Mouse (Mus musculus): ENCODE measurements at regions not wholly inside any gene's neighbourhood (a gene's known extent, or its start where the extent isn't known, plus 50 kb on each side); places are given as distances from the start of the nearest gene placed in this dataset.

GRCm38 (mm10) chr19:33079959-33080358, 312.1 kb downstream of the Rnls start:
- H3K4me3 ChIP-seq (ENCODE audit: low read depth, low read length): no peak overlapping the region
- no peak for ATAC-seq
- no peaks in the 10 kb centered on the region for H3K9me3 ChIP-seq (ENCODE audit: low read length)
- H3K27ac ChIP-seq (ENCODE audit: low read depth, low read length): no peak overlapping the region
- no peak for TF ChIP-seq CTCF (IDR thresholded peaks at IDR 0.05; ENCODE audit: low read depth)
- no peaks in the 10 kb centered on the region for H3K36me3 ChIP-seq (ENCODE audit: insufficient read depth)
- no peaks in the 10 kb centered on the region for H3K27me3 ChIP-seq (ENCODE audit: insufficient read depth, low read length)
- H3K9ac ChIP-seq: no peak overlapping the region
- no peak overlapping the region for H3K4me2 ChIP-seq (ENCODE audit: low read depth)
- DNase-seq: no peak
- H3K4me1 ChIP-seq (ENCODE audit: insufficient read depth): no peaks in the 10 kb centered on the region
- 81% methylated on average over 2 of the region's 2 CpGs for WGBS

GRCm38 (mm10) chr19:33081493-33081892, 310.6 kb downstream of the Rnls start:
- Histone ChIP-seq H3K9me3 (ENCODE audit: low read length) (no peaks in the 10 kb centered on the region), H3K36me3 (ENCODE audit: insufficient read depth) (no peaks in the 10 kb centered on the region), H3K27ac (ENCODE audit: low read depth, low read length) (no peak overlapping the region), H3K4me2 (ENCODE audit: low read depth) (no peak overlapping the region), H3K4me1 (ENCODE audit: insufficient read depth) (no peaks in the 10 kb centered on the region), H3K9ac (no peak overlapping the region), H3K27me3 (ENCODE audit: insufficient read depth, low read length) (no peaks in the 10 kb centered on the region), H3K4me3 (ENCODE audit: low read depth, low read length) (no peak overlapping the region)
- ATAC-seq (no peak), DNase-seq (no peak)
- WGBS: 83% methylated on average over 3 of the region's 3 CpGs
- TF ChIP-seq CTCF (IDR thresholded peaks at IDR 0.05; ENCODE audit: low read depth): no peak

GRCm38 (mm10) chr19:33083371-33083770, 308.7 kb downstream of the Rnls start:
- no peaks in the 10 kb centered on the region for H3K4me1 ChIP-seq (ENCODE audit: insufficient read depth)
- H3K27ac ChIP-seq (ENCODE audit: low read depth, low read length): no peak overlapping the region
- no peaks in the 10 kb centered on the region for H3K36me3 ChIP-seq (ENCODE audit: insufficient read depth)
- DNase-seq (no peak), ATAC-seq (no peak)
- H3K4me2 ChIP-seq (ENCODE audit: low read depth): no peak overlapping the region
- TF ChIP-seq CTCF (IDR thresholded peaks at IDR 0.05; ENCODE audit: low read depth): no peak
- H3K27me3 ChIP-seq (ENCODE audit: insufficient read depth, low read length): no peaks in the 10 kb centered on the region
- 69% methylated on average over 2 of the region's 2 CpGs for WGBS
- H3K9ac ChIP-seq: no peak overlapping the region
- no peak overlapping the region for H3K4me3 ChIP-seq (ENCODE audit: low read depth, low read length)
- no peaks in the 10 kb centered on the region for H3K9me3 ChIP-seq (ENCODE audit: low read length)

GRCm38 (mm10) chr19:33084683-33085082, 307.4 kb downstream of the Rnls start:
- ATAC-seq: peak; percentile 81
- DNase-seq: no peak

More at GRCm38 (mm10) chr19:33084683-33085082, 307.4 kb downstream of the Rnls start:
- H3K27ac ChIP-seq (ENCODE audit: low read depth, low read length): no peak overlapping the region
- no peak overlapping the region for H3K9ac ChIP-seq
- no peaks in the 10 kb centered on the region for H3K36me3 ChIP-seq (ENCODE audit: insufficient read depth)
- no peak overlapping the region for H3K4me3 ChIP-seq (ENCODE audit: low read depth, low read length)
- H3K4me1 ChIP-seq (ENCODE audit: insufficient read depth): no peaks in the 10 kb centered on the region
- TF ChIP-seq CTCF (IDR thresholded peaks at IDR 0.05; ENCODE audit: low read depth): no peak
- 68% methylated on average over 5 of the region's 5 CpGs for WGBS
- no peaks in the 10 kb centered on the region for H3K9me3 ChIP-seq (ENCODE audit: low read length)
- H3K27me3 ChIP-seq (ENCODE audit: insufficient read depth, low read length): no peaks in the 10 kb centered on the region
- no peak overlapping the region for H3K4me2 ChIP-seq (ENCODE audit: low read depth)

All from forebrain, postnatal 0 days (tissue).